Mouse (Mus musculus) gastrocnemius, postnatal 14 days (tissue): ENCODE results near the gene Adam10. TPM values are rescaled to one million over a fixed set of nuclear protein-coding genes. Genes with fewer than 3 reads are reported as not detected.

ENCODE experiments used
- DNase-seq: peaks from one replicate; pipeline ENCODE4 v3.0.0; 2021; ENCODE audit warnings: mixed read lengths
- intact Hi-C: fragments of 180-260 bp; cut with DNase I; formaldehyde crosslinking; loops from one replicate; pipeline ENCODE4 v1.15.1; 2025; ENCODE audit warnings: low total_unique reads
- long read RNA-seq, 2 experiments: library from polyadenylated mRNA; stranded (forward); transcript quantifications; one replicate each; pipeline ENCODE4 v2.0.0; 2021
- total RNA-seq, 2 experiments: library from RNA; stranded (reverse); gene quantifications; 2 replicates each; pipeline ENCODE4 v1.2.3; 2021

The Adam10 gene
- 10 to 100 TPM; 26.4 to 35.9 TPM for total RNA-seq
- long read RNA-seq, experiment 1, full-length matches to known transcripts, result 3 of 4 reads
- long read RNA-seq, experiment 1, partial matches to known transcripts, result 1 of 4 reads
- long read RNA-seq, experiment 1, other reads (novel, unspliced or antisense), result 0 of 4 reads
- long read RNA-seq, experiment 2, full-length matches to known transcripts, result 8 of 13 reads
- long read RNA-seq, experiment 2, partial matches to known transcripts, result 1 of 13 reads
- long read RNA-seq, experiment 2, other reads (novel, unspliced or antisense), result 4 of 13 reads

DNA sequence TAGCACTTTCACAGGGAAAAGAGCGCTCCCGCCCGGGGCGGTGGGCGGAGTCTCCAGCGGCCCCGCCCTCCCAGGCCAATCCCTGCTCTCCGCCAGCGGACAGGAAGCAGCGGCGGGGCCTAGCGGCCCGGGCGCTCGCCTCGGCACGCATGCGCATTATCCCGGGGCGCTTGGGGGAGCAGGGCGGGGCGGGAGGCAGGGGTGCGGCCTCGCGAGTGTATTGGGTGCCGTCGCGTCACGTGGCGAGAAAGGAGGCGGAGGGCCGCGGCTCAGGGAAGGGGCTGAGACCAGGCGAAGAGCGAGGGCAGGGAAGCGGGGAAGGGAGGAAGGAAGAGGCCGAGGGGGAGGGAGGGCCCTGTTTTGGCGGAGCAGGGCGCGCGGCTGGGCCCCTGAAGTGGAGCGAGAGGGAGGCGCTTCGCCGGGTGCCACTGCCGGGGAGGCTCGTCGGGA is at the start of gene Adam10:
Adam10 (plus strand) TSS at position 316 of the 450 bp plus-strand sequence.
- DNase-seq, result peak; percentile 100
- intact Hi-C loops, result loop anchor here (10.0 kb wide), 1 partner anchor 246 kb away; no protein-coding TSS in a partner anchor

DNA sequence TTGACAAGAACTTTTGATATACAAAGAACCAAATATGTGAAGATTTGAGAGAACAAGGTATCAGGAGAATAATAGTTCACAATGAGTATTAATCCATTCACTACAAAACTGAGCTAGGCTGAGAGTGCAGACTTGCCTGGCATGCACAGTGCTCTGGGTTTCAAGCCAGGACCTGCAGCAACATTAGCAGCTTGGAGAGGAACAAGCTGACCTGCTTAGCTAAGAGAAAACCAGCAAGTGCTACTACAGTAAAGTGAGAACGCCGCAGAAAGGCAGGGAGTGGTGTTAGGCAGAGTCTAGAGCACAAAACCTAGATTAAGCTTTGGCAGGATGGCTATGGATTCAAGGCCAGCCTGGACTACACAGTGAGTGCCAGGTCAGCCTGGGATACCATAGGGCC is 49.1 kb upstream of the Adam10 start:
- intact Hi-C loops, result no loop called here
- DNase-seq, result peak; percentile 15

DNA sequence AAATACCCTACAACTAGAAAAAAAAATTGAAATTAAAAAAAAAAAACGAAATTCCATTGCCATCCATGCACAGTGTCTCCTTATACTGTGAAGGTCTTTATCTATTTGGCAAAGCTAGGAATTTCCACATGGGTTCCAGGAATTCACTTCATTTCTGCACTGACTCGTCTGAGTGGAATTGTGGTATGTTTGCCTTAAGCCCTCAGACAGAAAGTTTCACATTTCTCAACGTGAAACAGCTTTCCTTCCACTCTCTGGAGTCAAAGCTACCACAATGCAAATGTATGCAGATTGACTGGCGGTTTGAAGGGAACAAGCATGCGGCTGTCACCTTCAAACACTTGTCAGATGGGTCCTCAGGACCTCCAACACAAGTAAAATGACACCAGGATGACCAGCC is 47.1 kb upstream of the Adam10 start:
- intact Hi-C loops, result no loop called here
- no peak for DNase-seq

DNA sequence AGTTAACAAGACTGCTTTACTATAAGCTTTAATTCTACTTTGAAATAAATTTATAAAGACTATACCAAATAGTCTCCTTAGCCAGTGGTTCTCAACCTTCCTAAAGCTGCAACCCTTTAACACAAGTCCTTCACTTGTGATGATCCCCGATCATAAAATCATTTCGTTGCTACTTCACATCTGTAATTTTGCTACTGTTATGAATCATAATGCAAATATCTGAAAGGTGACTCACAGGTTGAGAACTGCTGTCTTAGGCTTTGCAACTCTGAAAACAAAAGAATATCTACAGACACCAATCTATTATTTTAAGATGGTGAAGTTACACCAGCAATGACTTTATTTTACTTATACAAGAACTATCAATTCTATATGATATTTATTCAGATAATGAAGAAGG is 42.0 kb upstream of the Adam10 start:
- DNase-seq, result no peak
- intact Hi-C loops, result no loop called here

DNA sequence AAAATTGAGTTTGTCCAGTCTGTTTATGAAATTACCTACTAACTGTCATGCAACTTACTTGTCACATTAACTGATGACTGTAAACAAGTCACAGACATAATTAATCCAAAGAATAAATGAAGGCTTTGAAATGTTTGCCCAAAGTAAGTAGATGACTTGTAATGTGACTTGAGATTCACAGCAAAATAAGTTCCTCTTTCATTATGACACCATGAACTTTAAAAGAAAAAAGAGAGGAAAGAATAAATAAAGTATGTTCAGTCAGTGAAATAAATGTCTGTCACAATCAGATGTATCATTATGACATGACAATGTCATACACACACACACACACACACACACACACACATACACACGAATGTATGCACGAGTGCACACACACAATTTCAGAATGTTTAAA is 28.5 kb upstream of the Adam10 start:
- DNase-seq, result no peak
- intact Hi-C loops, result no loop called here

DNA sequence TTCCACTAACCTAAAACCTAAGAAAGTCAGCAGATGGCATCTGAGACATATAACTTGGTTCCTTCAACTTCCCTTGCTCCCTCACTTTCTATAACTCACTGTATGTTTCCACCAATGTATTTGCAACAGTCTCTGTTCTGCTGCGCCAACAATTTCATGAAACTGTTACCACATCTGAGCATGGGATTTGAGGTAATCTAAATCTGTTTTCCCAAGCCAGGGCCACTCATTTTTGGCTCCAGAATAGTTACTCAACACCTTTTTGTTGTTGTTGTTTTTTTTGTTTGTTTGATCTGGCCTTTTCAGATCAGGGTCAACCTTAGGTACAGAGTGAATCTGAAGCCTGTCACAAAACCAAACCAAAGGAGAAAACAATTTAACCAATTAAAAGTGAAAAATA is 27.8 kb upstream of the Adam10 start:
- intact Hi-C loops, result no loop called here
- DNase-seq, result no peak

DNA sequence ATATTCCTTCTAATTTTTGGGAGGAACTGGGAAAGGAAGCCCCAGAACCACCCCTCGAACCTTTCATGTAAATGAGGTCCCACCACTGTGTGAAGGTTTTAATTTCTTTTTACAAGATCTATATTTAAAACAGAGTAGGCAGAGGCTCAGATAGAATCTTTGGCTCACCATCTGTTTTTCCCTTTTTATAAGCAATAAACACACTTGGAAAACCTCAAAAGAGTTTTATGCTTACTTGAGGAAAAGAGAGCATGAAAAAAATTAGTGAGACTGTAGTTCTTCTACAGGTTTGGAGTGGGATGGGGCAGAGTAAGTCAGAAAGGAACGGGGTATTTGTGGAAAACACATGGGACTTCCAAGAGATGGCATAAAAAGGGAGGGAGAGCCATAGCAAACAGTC is 26.6 kb upstream of the Adam10 start:
- no peak for DNase-seq
- intact Hi-C loops, result no loop called here

DNA sequence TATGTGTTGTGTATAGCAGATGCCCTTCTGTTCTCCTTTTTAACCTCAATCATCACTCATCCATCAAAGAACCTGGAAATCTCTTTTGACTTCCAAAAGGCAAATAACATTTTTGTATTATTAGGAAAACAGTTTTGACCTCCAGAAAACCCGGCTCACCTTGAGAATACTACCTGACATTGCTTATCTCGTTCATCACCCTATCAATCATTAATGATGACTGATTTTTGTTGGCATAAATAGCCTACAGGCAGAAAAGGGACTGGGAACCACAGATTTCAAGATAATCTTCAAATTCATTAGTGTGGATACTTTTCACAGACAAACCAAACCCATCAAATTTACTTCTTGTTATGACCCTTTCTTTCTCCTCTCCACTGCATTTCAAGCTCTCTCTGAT is 24.9 kb upstream of the Adam10 start:
- intact Hi-C loops, result no loop called here
- DNase-seq, result no peak

DNA sequence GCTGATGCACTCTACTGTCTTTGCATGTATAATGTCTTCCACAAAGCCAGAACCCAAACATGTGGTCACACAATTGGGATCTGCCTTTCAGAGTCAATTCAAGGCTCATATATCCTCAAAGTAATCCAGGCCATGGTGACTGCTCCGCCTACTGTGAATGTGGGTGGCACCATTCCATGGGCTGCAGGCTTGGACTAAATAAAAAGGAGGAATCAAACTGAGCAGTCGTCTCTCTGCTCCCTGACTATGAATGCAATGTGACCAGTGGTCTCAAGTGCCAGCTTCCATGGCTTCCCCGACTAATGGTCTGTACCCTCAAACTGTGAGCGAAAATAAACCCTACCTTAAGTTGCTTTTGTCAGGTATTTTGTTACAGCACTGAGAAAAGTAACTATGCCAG is 24.3 kb upstream of the Adam10 start:
- intact Hi-C loops, result no loop called here
- no peak for DNase-seq

DNA sequence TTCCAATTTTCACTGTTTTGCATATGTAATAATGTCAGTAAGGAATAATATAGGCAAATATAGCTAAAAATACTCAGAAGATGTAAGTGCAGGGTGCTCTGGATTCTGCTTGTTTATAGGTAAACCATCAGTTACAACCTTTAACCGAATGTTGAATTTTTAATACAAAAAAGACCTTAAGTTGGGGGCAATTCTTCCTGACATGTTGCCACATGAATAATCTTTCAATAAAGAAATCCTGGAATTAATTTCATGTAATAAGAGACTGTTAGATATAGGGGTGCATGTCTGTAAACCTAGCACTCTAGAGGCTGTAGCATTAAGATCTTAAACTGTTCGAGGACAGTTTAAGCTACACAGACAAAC is 23.1 kb upstream of the Adam10 start:
- DNase-seq, result no peak
- intact Hi-C loops, result no loop called here

DNA sequence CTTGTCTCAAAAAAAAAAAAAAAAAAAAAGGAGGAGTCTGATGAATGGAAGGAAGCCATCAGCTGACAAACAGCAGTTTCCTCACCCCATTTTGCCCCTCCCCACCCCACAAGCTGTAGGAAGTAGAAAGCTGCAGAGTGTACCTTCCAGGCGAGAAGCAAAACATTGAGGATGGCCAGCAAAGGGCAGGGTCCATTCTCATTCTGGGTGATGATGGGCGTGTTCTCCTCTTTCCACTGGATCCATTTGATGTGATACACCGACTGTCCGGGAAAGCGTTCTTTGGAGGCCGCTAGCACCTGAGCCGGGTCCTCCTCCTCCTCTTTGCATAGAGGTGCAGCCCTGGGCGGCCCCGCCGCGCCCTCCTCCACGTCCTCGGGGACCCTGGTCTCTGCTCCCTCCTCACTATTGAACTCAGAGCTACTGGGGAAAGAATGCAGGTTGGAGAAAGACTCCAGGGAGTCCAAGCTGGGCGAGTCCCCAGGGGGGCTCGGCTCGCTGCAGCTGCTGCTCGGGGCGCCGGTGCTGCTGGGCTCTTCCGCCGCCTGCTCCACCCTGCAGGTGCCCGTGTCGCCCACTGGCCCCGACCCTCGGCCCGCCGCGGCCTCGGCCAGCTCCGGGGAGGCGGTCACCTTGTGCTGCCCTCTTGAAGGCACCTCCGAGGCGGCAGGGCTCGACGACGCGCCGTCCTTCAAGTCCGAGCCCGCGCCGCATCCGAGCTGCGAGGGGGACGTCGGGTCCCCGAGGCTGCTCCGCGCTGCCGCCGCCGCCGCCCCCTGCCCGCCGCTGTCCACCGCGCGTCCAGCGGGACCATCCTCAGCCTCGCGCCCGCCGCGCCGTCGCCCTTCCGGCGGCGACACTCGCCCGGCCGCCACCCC is 22.4 kb upstream of the Adam10 start, which contains the start of gene Gm10642:
Gm10642 (plus strand) TSS at position 122 of the 878 bp plus-strand sequence.
- peak; percentile 33 for DNase-seq
- intact Hi-C loops, result no loop called here

DNA sequence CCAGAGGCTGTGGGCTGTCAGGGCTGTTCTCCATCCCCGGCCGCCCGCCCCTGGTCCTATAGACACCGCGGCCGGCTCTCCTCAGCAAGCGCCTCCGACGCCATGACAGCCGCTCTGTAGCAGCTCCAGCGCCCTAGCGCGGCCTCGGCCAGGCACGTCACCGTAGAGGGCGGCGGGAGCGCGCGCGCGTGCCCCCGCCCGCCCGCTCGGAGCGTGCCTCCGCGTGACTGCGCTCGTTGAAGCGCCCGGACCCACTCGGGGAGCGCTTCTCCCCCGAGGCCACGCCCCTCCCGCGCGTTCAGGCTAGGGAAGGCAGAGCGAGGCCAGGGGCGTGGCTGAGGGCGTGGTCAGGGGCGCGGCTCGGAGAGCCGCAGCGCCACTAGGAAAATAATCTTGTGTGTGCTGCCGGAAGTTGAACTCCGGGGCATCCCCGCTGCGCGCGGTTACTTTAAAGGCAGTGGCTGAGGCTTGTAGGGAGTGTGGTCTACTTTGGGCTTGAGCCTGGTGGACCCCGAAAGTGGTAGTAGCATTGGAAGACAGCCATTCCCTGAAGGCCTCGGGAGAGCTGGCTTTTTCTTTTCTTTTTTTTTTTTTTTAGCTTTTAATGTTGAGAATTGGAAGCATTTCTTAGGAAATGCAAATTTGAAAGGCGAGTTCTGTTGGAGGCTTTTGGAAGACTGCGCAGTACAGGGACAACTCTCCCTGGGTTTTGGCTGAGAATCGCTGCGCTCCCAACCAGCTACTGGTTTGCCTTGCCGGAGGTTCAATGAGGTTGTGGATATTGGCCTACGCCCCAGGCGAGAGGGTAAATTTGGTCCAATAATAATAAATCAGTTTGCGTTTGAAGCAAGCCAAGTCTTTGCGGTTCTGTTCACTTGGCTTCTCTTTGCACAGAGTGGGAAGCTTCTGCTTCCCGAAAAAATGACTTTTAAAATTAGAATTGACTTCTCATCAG is 21.5 kb upstream of the Adam10 start, which contains the start of gene Mindy2:
Mindy2 (minus strand) TSS at position 162 of the 955 bp plus-strand sequence.
- intact Hi-C loops, result no loop called here
- peak; percentile 100 for DNase-seq

DNA sequence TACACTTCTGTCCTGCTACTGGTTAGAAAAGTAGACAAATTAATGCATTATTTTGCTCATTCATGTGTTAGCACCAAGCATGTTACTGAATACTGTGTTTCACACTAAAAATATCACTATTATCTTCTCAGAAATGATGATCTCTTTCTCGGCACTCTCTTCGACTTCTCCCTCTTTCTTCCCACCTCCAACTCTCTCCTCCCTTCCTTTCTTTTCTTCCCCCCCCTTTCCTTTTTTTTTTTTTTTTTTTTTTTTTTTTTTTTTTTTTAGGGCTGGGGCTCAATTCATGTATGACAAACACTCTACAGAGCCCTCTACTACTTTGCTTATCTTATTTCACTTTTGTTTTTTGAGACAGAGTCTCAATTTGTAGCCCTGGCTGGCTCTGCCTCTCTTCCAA is 20.5 kb upstream of the Adam10 start:
- intact Hi-C loops, result no loop called here
- no peak for DNase-seq

DNA sequence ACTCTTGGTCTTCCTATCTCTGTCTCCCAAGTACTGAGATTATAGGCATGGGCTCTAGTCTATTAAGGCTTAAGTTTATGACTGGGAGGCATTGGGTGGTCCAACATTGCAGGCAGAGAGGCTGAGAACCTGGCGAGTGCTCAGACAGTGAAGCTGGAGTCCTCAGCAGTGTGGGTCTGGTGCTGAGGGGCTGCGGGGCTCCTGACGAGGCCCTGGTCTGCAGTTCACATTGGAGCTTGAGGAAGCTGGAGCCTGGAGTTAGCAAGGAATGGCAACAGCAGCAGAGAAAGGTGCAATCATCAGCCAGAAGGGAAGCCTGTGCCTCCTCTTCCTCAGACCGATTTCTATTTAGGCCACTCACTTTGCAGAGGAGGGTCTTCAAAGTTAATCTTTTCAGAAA is 13.9 kb upstream of the Adam10 start:
- no peak for DNase-seq
- intact Hi-C loops, result loop anchor here (5.0 kb wide), 1 partner anchor 412 kb away; no protein-coding TSS in a partner anchor

DNA sequence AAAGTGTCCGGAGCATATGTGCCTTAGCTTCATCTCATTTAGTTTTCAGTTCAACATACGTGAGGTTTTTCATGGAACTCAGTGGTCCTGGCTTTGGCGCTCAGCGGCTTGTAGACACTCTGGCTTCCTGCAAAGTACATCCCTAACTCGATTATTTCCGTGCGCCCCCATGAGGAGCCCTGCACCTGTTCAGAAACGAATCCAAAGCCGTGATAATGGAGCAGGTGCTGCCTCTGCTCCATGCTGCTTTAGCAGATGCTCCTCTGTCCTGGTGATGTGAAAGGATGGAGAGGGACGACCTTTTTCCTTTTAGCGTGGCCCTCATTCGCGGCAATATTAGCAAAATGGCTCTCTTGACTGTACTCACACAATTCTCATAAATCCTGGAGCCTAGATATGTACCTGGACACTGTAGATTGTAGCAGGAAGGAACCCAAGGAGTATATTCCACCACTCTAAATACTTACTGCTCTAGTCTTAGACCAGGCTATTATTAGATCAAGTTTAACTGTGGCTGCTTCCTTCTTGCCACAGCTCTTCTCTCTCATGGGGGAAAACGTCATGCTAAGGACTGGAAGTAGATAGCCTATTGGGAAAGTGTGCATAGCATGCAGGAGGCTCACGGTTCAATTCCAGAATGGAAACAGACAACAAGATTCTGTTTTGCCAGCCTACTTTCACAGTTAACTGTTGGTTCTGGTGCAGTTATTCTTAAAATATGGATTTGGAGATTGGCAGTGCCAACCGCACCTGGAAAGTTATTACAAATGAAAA is 13.2 kb upstream of the Adam10 start:
- DNase-seq, result no peak
- intact Hi-C loops, result loop anchor here (5.0 kb wide), 1 partner anchor 412 kb away; no protein-coding TSS in a partner anchor

DNA sequence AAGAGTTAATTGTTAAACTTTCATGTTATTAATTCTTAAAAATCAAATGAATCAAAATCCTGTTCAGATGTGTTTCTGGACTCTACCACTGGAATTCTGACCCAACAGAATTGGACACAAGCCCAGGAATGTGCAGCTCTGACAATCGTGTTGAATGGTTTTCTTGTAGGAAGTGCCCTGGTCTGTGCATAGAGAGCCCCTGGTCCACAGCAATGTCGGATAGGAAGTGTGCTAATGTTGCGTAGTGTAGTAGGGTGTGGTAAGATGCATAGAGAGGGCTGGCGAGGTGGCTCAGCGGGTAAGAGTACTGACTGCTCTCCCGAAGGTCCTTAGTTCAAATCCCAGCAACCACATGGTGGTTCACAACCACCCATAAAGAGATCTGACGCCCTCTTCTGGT is 12.0 kb upstream of the Adam10 start:
- DNase-seq, result no peak
- intact Hi-C loops, result loop anchor here (5.0 kb wide), 1 partner anchor 410 kb away; no protein-coding TSS in a partner anchor

DNA sequence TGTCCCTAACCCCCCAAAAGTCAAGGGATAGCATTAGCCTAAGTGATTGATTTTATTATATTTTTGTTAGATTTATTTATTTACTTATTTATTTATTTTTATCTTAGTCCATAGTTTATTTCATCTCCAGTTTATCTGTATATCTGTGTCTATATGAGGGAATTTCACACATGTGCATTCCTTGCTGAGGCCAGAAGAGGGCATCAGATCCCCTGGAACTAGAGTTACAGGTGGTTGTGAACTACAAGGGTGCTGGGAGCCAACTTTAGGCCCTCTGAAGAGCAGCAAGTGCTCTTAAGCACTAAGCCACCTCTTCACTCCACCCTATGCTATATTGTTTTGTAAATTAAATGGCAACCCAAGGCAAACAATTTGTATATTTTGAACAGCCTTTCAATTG is 10.7 kb upstream of the Adam10 start:
- intact Hi-C loops, result loop anchor here (5.0 kb wide), 1 partner anchor 409 kb away; no protein-coding TSS in a partner anchor
- DNase-seq, result no peak

DNA sequence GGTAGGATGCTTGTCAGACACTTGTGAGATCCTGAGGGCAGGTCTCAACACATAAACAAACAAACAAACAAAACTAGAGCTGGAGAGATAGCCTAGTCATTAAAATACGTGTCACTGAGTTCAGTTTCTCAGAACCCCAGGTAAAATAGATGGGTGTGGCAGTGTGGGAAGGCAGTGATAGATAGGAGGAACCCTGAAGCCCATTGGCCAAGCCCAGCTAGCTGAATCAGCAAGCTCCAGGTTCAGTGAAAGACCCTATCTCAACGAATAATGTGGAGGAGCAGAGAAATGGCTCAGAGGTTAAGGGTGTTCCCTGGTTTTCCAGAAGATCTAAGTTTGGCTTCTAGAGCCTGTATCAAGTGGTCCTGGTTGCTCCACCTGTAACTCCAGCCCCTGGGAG is 9.6 kb upstream of the Adam10 start:
- intact Hi-C loops, result loop anchor here (5.0 kb wide), 1 partner anchor 408 kb away; no protein-coding TSS in a partner anchor
- DNase-seq, result no peak

DNA sequence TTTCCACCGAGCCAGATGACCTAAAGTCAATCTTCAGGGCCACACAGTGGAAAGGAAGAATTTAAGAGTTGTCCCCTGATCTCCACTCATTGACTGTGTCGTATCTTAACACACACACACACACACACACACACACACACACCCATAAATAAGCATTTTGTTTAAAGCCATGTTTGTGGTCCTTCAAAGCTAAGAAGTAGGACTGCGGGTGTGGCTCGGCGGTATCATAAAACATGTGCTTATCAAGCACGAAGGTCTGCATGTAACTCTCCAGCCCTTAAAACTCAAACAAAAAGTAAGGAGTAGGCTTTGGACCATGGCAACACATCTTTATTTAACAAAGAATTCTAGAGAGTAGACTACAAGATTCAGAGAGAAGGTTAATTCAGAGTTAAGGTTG is 8.4 kb upstream of the Adam10 start:
- DNase-seq, result no peak
- intact Hi-C loops, result loop anchor here (10.0 kb wide), 1 partner anchor 254 kb away; no protein-coding TSS in a partner anchor
